Mouse (Mus musculus) right cerebral cortex, postnatal 10 days (tissue): ENCODE measurements around the gene Cyp1a1.
A peak's percentile ranks its signal among the peaks of the same experiment; 100 is the strongest.

ENCODE experiments used
- DNase-seq, 2 experiments: peaks; one replicate each; pipeline ENCODE4 v3.0.0; 2021; ENCODE audit warnings: low spot score in 2 of 2

Cyp1a1 gene

DNA sequence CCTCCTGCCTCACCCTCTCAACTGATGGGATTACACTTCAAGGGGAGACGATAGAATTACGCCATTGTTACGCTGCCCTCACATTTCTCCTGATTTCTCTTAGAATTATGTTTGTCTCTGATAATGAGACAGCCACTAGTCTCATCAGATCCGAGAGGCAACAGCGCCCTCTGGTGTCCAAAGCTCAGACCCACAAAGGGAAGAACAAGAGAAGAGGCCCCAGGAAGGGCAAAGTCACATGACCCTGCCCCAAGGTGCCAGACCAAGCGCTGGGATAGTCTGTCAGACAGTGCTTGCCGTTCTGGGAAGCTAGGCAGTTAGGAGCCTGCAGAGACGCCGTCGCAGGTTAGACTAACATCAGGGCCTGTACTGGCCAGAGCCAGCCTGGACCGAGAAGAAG is 32.0 kb upstream of the Cyp1a1 start:
- peak; percentile 92 to 95 for DNase-seq

DNA sequence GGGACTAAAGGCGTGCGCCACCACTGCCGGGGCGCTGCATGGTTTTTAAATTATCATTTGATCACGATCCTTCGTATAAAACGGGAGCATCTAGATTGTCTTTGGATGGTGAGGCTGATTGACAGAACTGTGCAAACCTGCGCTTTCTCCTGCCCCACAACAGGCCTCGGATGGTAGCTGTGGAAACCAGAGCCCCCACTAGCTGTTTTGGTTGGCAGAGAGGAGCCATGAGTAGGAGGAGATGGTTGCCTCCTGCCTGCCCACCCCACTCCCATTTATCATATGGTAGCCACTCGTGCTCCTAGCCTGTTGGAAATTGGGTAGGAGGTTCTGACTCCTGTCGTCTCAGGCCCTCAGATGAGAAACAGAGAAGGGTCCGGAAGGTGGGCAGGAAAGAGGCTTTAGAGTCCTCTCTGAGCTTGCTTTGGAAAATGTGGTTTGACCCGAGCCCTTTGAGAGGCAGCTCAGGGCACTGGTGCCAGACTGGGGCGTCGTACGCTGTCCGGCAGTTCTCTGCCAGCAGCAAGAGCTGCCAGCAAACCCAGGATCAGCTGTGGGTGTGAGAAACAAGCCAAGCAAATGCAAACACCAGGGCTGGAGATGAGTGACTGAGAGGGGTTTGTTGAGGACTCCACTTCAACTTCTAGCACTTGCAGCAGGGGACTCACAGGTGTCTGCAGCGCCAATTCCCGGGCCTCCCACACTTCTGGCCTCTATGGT is 30.9 kb upstream of the Cyp1a1 start:
- no peak for DNase-seq

GRCm38 (mm10) chr9:57657843-57658242 is 29.9 kb upstream of the Cyp1a1 start:
- DNase-seq: no peak

DNA sequence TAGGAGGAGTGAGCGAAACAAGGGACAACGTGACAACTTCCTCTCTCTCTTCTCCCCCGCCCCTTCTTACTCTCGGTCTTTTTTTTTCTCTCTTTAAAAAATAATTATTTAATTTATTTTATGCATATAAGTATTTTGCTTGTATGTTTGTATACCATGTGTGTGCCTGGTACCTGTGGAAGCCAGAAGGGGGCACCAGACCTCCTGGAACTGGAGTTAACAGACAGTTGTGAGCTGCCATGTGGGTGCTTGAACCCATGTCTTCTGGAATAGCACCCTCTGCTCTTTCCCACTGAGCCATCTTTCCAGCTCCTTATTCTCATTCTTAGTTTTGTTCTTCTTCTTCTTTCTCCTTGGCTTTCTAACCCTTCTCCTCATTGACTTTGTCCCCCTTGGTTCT is 28.8 kb upstream of the Cyp1a1 start:
- DNase-seq: no peak

DNA sequence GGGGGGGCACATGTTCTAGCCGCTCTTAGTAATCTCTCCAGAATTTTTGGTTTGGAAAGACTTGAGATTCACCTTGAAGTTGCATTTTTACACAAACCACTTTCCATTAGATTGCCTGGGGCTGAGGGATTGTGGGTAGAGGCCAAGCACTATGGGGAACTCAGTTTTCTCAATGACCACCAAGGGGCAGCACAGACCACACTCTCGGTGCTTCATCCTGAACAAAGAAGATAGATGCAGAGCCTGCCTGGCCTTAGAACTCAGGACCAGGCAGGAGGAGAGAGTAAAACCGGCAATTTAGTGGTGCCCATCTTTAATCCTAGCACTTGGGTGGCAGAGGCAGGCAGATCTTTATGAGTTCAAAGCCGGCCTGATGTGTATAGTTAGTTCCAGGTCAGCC is 28.0 kb upstream of the Cyp1a1 start:
- DNase-seq: peak; percentile 80 to 87

GRCm38 (mm10) chr9:57660501-57660900 is 27.2 kb upstream of the Cyp1a1 start:
- DNase-seq: no peak

DNA sequence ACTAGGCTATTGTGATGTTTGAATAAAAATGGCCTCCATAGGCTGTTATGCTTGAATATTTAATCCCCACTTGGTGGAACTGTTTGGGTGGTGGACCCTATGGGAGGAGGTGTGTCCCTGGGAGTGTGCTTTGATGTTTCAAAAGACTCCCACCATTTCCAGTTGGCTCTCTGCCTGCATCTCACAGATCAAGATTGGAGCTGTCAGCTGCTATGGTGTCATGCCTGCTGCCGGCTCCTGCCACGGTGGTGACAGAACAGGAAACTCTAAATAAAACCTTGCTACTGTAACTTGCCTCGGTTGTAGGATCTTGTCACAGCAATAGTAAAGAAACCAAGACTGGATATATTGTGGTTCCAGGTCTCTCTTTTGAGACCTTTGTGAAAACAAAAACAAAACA is 26.2 kb upstream of the Cyp1a1 start:
- peak in 1 of 2 experiments; percentile 66 for DNase-seq

- DNase-seq: no peak
Observed at GRCm38 (mm10) chr9:57664616-57665015, 23.1 kb upstream of the Cyp1a1 start.

- no peak for DNase-seq
Observed at GRCm38 (mm10) chr9:57666536-57666935, 21.2 kb upstream of the Cyp1a1 start.

GRCm38 (mm10) chr9:57667136-57667535 is 20.6 kb upstream of the Cyp1a1 start:
- DNase-seq: no peak

- no peak for DNase-seq
Observed at GRCm38 (mm10) chr9:57667817-57668216, 19.9 kb upstream of the Cyp1a1 start.

- DNase-seq: no peak
Observed at GRCm38 (mm10) chr9:57668277-57668676, 19.5 kb upstream of the Cyp1a1 start.

GRCm38 (mm10) chr9:57669566-57669965 is 18.2 kb upstream of the Cyp1a1 start:
- no peak for DNase-seq

DNA sequence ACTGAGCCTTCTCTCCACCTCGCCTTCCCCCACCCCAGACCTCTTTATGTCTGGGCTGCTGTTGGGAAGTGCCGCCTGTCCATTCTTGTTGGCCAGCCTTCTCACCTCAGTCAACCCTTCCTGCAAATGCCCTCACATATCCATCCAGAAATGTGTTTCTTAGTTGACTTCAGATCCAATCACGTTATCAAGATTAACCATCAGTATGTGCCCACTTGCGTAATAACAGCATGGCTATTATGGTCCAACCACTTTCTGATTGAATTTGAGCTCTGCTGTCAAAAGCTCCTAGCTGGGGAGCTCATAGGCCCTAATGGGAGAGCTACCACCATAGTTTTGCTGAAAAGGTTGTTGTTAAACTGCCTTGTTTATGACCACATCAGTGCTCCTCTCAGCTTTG is 16.7 kb upstream of the Cyp1a1 start:
- DNase-seq: no peak

DNA sequence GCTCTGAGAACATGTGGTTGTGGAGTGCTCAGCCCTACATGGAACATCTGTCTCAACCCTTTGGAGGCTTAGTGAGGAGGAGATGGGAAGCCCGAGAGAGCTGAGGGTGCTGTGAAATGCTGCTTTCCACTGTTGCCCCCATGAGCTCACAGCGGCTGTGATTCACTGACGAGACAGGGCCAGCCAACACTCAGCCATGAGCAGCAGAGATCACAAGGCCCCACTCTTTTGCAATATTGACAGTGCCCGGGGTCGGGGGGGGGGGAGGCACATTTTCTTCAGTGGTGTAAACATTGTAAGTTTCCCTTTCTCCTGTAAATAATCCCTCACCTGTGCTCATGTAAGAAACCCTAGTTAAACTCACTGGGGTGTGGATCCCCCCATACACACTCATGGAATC is 16.2 kb upstream of the Cyp1a1 start:
- DNase-seq: no peak

DNA sequence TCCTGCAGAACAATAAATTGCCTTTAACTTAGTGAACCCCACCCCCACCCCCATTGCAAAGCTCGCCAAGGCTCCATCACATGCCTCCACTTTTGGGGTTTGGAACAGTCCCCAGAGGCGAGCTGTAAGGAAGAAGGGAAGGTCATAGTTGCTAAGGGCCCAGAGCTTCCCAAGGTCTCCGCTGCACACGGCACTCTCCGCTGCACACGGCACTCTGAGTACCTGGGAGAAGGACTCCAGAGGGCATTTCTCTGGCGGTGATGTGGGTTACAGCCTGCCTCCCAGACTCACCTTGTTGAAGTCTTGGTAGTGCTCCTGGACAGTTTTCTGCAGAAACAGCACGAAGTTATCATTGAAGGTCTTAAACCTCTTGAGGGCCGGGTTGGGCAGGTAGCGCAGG is 6.3 kb upstream of the Cyp1a1 start:
- DNase-seq: no peak

DNA sequence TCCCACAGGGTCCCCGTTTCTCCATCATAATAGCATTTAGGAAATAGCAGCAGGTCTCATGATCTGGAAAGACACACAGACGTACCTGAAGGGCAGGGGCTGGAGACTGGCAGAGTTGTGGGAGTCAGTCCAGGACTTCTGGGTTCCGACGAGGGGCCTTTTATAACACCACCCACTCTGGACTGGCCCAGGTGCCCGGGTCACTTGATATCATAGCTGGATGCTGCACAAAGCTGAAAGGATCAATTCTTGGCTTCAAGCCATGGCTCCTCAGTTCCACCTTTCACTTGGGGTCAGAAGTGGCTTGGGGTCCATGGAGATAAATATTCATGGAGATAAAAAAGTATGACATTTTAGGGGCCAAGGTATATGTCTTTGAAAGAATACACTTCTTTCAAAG is 4.2 kb upstream of the Cyp1a1 start, which contains the start of gene Cyp1a2:
TSS of gene Cyp1a2 (minus strand) at position 184 of the 400 bp plus-strand sequence.
- no peak for DNase-seq

DNA sequence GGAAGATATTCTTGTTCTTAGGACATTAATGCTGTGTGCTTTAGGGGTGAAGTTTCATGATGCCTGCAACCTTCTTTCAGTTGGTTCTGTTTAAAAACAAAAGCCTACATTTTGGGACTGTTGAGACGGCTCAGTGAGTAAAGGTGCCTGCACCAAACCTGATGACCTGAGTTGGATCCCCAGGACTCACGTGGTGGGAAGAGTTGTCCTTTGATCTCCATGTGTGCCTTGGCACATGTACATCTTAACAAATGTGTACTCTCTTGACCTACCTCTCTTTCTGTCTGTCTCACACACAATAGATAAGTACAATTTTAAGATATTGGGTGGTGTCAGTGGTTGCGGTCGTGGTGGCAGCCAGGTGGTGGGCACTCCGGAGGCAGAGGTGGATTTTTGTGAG is 1.7 kb upstream of the Cyp1a1 start:
- no peak for DNase-seq

- DNase-seq: no peak
Observed at GRCm38 (mm10) chr9:57688158-57688557, 430 bp downstream of the Cyp1a1 start.

GRCm38 (mm10) chr9:57688606-57689005 is 878 bp downstream of the Cyp1a1 start:
- no peak for DNase-seq

GRCm38 (mm10) chr9:57694108-57694507 is 6.4 kb downstream of the Cyp1a1 start:
- no peak for DNase-seq

GRCm38 (mm10) chr9:57696380-57697285 is 8.9 kb downstream of the Cyp1a1 start:
- peak; percentile 91 for DNase-seq

GRCm38 (mm10) chr9:57697380-57697779 is 9.7 kb downstream of the Cyp1a1 start:
- no peak for DNase-seq
